Mouse (Mus musculus): ENCODE data around the gene Tex45. TPM values are rescaled to one million over a fixed set of nuclear protein-coding genes. Genes with fewer than 3 reads are reported as not detected.

Tex45 gene
- polyA plus RNA-seq, 1 experiment from 2014 or later = 0.10 TPM

DNA sequence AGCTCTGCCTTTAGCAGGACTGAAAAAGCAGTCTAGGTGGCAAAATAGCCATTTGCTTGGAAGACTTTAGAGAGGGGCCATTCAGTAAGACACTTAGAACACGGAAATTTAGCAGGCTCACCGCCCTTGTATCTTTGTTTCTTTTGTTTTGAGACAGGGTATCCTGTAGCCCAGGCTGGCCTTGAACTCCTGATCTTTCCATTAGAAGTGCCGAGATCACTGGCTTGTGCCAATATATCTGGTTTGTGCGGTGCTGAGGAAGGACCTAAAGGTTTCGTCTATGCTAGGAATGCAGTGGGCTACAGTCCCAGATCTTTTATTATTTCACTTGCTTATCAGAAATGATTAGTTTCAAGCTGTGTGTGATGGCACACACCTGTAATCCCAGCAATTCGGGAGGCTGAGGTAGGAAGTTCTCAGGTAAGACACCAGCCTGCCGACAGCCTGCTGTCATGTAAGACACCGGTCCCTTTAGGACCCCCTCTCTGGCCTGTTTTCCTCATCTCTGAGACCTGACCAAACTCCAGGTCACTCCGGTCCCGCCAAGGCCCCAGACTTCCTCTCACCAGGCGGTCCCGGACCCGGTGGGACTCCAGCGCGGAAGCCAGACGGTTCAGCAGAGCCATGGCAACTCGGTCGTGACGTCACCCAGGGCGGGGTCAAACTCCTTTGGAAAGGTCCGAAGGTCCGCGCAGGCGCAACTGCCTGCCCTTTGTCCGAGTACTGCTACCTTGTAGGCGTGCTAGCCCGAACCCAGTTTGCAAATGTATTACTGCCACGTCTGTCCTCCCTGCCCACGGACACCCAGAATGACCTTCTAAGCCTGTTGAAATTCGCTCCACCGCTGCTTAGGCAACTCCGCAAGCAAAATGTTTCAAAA lies 3.4 kb upstream of the Tex45 start, which contains the start of gene Pex11g:
Gene Pex11g (minus strand): TSS at position 675 of the 880 bp plus-strand sequence.
- Histone ChIP-seq H3K27me3 (replicated peaks; ENCODE audit: low read depth, poor library complexity, severe bottlenecking) (no peaks in the 10 kb centered on the region), H3K4me1 (peaks cover 9% of the 10 kb centered on the region), H3K4me3 (peak within 1 kb of the TSS; percentile 58), H3K9me3 (no peaks in the 10 kb centered on the region), H3K36me3 (replicated peaks) (no peaks in the 10 kb centered on the region), H3K27ac (replicated peaks) (peak within 1 kb of the TSS; percentile 94)
- peak; percentile 98 for DNase-seq (ENCODE audit: low spot score)
- WGBS = 8% methylated on average over 32 of the region's 32 CpGs

DNA sequence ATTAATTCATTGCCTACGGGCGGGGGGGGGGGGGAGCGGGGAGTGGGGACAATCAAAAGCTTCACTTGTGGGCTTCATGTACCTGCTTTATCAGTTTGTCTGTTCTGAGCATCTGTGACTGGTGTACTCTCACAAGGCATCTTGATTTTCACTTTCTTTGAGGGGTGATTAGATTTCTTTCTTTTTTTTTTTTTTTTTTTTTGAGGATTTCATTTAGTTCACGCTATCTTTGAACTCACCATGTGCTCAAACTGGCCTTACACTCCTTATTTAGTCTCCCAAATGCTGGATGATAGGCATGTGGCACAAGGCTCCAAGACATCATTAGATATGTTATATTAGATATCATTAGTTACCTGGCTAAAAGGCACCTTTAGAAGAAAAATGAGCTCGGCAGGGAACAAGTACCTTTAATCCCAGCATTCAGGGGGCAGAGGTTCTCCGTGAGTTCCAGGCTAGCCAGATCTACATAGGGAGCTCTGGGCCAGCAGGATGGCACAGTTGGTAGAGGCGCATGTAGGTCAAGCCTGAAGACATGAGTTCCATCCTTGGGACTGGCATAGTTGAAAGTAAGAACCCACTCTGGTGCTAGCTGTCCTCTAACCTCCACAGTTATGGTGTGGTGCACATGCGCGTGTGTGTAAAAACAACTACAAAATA lies 2.6 kb upstream of the Tex45 start:
- Histone ChIP-seq H3K27ac (replicated peaks) (peak overlapping the region; percentile 94), H3K9me3 (no peaks in the 10 kb centered on the region), H3K36me3 (replicated peaks) (no peaks in the 10 kb centered on the region), H3K4me3 (peak overlapping the region; percentile 58), H3K27me3 (replicated peaks; ENCODE audit: low read depth, poor library complexity, severe bottlenecking) (no peaks in the 10 kb centered on the region), H3K4me1 (peaks cover 9% of the 10 kb centered on the region)
- DNase-seq (ENCODE audit: low spot score) = peak; percentile 21
- WGBS = 54% methylated on average over 9 of the region's 9 CpGs

DNA sequence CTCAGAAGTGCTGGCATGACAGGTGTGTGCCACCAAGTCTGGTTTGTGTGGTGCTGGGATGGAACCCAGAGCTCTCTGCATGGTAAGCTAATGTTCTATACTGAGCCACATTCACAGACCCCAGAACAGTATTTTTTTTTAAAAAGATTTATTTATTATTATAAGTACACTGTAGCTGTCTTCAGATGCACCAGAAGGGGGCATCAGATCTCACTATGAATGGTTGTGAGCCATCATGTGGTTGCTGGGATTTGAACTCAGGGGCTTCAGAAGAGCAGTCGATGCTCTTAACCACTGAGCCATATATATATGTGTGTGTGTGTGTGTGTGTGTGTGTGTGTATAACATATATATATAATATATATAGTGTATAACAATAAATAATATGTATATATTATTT lies 1.8 kb upstream of the Tex45 start:
- no peaks in the 10 kb centered on the region for H3K36me3 ChIP-seq (replicated peaks)
- no peak for DNase-seq (ENCODE audit: low spot score)

DNA sequence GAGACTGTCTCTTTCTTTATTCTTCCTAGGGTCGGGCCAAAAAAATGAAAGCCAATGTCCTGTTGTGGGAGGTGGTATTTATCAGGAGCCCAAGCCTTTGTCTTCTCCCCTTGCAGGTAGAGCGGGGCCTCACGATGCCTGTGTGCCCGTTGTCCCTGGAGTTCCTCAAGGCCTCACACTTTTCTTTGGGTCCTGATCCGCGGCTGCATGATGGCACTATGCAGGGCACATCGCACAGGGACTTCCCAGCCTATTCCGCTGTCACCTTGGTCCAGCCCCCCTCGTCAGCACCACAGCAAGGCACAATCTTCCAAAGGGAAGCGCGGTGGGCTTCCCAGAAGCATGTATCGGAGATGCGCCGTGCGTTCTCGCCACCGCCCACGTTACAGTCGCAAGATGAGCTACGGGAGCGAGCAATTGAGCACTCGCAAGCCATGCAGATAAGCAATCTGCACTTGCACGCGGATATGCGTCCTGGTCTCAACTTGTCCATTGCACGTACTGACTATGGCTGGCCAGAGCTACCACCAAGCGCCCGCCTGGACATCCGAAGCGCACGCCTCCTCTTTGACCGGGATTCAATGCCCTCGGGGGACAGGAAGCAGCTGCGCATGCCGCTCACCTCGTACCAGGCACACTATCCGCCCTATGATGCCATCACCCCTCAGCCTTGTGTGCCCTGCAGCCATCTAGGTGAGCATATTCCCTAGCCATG lies 5.2 kb downstream of the Tex45 start:
- H3K36me3 ChIP-seq (replicated peaks) = no peaks in the 10 kb centered on the region
- DNase-seq (ENCODE audit: low spot score) = peak; percentile 52
- 25% methylated on average over 37 of the region's 37 CpGs for WGBS
- H3K27me3 ChIP-seq (replicated peaks; ENCODE audit: low read depth, poor library complexity, severe bottlenecking) = peaks cover 32% of the 10 kb centered on the region
- H3K4me3 ChIP-seq = peak overlapping the region; percentile 49
- no peaks in the 10 kb centered on the region for H3K9me3 ChIP-seq
- H3K27ac ChIP-seq (replicated peaks) = no peak overlapping the region
- peaks cover 8% of the 10 kb centered on the region for H3K4me1 ChIP-seq

More for the DNA sequence above, 1.8 kb upstream of the Tex45 start:
- Histone ChIP-seq H3K4me1 (peaks cover 9% of the 10 kb centered on the region), H3K4me3 (no peak overlapping the region), H3K9me3 (no peaks in the 10 kb centered on the region), H3K27ac (replicated peaks) (no peak overlapping the region), H3K27me3 (replicated peaks; ENCODE audit: low read depth, poor library complexity, severe bottlenecking) (no peaks in the 10 kb centered on the region)
- WGBS = 89% methylated on average over 1 of the region's 1 CpGs

DNA sequence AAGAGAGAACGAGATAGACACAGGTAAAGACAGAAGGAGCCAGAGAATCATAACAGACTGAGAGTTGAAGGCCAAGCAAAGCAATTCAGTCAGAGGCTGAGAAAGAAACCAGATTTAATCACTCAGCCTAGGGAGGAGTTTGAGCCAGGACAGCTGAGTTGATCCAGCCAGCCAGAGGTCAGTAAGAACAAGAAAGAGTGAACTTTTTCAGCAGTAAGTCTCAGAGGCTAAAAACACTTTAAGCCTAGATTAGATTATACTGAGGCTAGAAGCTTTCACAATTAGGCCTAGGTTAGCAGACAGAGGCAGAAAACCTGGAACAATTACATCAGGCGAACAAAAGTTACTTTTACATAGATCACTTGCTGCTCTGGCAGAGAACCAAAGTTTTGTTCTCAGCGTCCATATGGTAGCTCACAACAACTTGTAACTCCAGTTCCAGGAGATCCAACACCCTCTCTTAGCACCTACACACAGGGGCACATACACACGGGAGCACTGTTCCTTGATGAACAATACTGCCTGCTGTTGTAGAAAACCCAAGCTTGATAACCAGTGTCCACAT lies 9.6 kb downstream of the Tex45 start:
- WGBS = 80% methylated on average over 4 of the region's 4 CpGs
- Histone ChIP-seq H3K4me3 (no peak overlapping the region), H3K36me3 (replicated peaks) (no peaks in the 10 kb centered on the region), H3K9me3 (no peaks in the 10 kb centered on the region), H3K4me1 (peaks cover 8% of the 10 kb centered on the region), H3K27me3 (replicated peaks; ENCODE audit: low read depth, poor library complexity, severe bottlenecking) (peaks cover 27% of the 10 kb centered on the region), H3K27ac (replicated peaks) (no peak overlapping the region)
- no peak for DNase-seq (ENCODE audit: low spot score)

DNA sequence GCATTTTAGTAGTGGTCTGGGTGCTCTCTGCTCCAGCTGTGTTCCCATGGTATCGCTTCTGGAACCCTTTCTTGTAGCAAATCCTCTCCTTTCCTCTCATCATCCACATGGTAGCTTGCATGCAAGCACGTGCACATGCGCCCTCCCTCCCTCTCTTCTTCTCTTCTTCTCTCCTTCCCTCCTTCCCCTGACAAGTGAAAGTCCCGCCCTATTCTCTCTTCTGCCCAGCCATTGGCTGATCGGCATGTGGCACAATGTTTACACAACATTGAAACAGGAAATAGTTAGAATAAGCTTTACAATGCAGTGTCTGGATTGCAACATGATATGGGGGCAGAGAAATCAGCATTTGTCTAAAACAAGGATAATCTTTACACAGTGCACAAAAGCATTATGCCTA lies 10.9 kb downstream of the Tex45 start:
- WGBS = 62% methylated on average over 5 of the region's 5 CpGs
- Histone ChIP-seq H3K9me3 (no peaks in the 10 kb centered on the region), H3K27me3 (replicated peaks; ENCODE audit: low read depth, poor library complexity, severe bottlenecking) (peaks cover 14% of the 10 kb centered on the region), H3K27ac (replicated peaks) (no peak overlapping the region), H3K4me3 (no peak overlapping the region), H3K36me3 (replicated peaks) (no peaks in the 10 kb centered on the region), H3K4me1 (no peaks in the 10 kb centered on the region)
- DNase-seq (ENCODE audit: low spot score) = no peak

DNA sequence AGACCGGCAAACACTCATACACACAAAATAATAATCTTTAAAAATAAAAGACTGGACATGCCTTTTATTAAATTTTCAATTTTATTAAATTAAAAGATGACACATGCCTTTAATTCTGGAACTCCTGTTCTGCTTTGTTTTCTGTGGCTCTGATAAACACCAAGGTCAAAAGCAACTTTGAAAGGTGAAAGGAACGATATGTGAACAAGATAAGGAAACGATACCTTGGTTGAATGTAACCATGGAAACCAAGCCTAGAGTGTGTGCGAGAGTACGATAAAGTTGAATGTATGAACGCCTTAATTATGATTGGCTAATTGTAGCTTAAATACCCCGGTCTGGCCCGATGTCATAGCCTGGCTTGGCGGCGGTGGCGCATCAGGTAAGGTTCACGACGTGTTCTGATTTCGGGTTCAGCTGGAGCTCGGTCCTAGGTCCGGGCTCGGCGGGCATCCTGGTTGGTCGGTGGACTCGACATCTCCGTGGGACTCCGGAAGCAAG lies 11.6 kb downstream of the Tex45 start:
- Histone ChIP-seq H3K4me1 (no peaks in the 10 kb centered on the region), H3K27me3 (replicated peaks; ENCODE audit: low read depth, poor library complexity, severe bottlenecking) (peaks cover 8% of the 10 kb centered on the region), H3K36me3 (replicated peaks) (no peaks in the 10 kb centered on the region), H3K4me3 (no peak overlapping the region), H3K9me3 (no peaks in the 10 kb centered on the region), H3K27ac (replicated peaks) (no peak overlapping the region)
- whole genome bisulfite sequencing = 90% methylated on average over 22 of the region's 22 CpGs
- DNase-seq (ENCODE audit: low spot score) = no peak

DNA sequence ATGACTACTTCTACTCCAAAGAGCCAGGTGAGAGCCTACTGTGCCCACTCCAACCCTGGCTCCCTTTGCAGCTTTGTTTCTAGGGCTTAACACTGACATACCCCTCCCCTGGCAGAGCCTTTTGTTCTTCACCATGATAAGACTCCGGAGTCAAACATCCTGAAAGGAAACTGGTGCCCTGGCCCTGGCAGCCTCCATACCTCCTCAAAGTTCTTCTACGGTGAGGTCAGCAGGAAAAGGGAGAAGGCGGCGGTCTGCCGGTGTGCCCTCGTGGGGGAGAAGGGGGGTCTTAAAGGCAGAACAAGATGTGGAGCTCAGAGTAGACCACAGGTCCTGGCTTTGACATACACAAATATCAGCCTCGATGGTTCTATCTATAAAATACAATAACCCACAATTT lies 12.9 kb downstream of the Tex45 start:
- Histone ChIP-seq H3K4me3 (no peak overlapping the region), H3K9me3 (no peaks in the 10 kb centered on the region), H3K4me1 (no peaks in the 10 kb centered on the region), H3K27ac (replicated peaks) (no peak overlapping the region), H3K36me3 (replicated peaks) (no peaks in the 10 kb centered on the region), H3K27me3 (replicated peaks; ENCODE audit: low read depth, poor library complexity, severe bottlenecking) (no peaks in the 10 kb centered on the region)
- 81% methylated on average over 7 of the region's 7 CpGs for WGBS
- DNase-seq (ENCODE audit: low spot score) = no peak

DNA sequence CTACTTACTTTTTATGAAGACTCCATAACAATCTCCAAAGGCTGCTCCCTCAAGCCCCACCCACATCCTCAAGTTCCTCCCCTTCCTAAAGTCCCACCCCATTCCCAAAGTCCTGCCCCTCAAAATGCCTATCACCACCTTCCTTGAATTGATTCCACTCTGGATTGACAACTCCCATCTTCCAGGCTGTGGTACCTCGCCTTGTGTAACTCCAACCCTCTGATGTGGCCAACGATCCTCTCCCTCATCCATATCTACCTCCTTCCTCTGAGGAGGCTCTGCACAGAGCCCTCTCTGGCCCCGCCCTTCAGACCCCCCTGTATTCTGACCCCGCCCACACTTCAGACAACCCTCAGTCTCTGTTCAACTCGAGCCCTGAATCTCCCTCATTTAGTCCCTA lies 14.5 kb downstream of the Tex45 start:
- Histone ChIP-seq H3K9me3 (no peaks in the 10 kb centered on the region), H3K36me3 (replicated peaks) (no peaks in the 10 kb centered on the region), H3K4me3 (no peak overlapping the region), H3K27me3 (replicated peaks; ENCODE audit: low read depth, poor library complexity, severe bottlenecking) (no peaks in the 10 kb centered on the region), H3K4me1 (no peaks in the 10 kb centered on the region), H3K27ac (replicated peaks) (no peak overlapping the region)
- WGBS = 24% methylated on average over 5 of the region's 5 CpGs
- DNase-seq (ENCODE audit: low spot score) = no peak

DNA sequence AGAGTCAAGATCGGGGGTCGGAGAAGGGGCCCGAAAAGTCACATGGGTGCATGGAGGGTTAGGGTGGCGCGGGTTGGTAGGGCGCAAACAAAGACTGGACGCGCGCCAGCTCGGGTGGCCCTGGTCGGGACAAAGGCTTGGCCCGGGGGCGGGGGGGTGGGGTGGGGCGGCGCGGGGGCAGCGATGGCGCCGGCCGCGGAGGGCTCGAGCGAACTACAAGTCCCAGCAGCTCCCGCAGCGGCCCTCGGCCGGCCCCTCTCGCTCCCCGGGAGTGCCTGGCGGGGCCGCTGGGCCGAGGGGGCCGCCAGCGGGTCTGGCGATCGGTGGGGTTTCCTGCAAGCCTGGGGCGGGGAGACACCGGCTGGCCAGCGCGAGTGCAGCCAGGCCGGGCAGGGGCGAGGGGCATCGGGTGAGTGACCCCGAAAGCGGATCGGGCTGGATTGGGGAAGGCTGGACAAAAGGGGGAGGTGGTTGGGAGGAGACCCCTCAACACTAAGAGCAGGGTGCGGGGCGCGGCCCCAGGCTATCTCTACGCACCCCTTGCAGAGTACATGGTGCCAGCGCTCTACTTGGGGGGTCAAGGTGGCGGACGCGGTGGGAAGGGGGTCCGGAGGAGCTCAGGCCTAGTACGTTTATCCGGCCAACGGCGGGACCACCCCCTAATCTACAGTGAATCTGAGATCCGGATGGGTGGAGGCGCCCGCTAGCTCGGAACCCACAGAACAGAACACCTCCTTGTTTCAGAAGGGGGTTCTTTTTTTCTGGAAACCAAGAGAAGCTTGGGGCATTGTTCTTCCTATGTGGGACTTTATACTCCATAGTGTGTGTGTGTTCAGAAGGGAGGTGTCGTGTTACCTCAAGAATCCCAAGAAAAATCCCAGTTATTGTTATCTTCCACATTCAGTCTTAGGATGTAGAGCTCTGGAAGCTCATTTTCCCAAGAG lies 22.5 kb downstream of the Tex45 start, which contains the start of gene Zfp358:
Gene Zfp358 (plus strand): TSS at position 238 of the 944 bp plus-strand sequence.
- Histone ChIP-seq H3K36me3 (replicated peaks) (peaks cover 42% of the 10 kb centered on the region), H3K4me1 (peaks cover 18% of the 10 kb centered on the region), H3K9me3 (peaks cover 24% of the 10 kb centered on the region), H3K4me3 (peak within 1 kb of the TSS; percentile 75), H3K27me3 (replicated peaks; ENCODE audit: low read depth, poor library complexity, severe bottlenecking) (no peaks in the 10 kb centered on the region), H3K27ac (replicated peaks) (peak within 1 kb of the TSS; percentile 99)
- DNase-seq (ENCODE audit: low spot score) = peak; percentile 92
- under 1% methylated on average over 63 of the region's 64 CpGs for WGBS

DNA sequence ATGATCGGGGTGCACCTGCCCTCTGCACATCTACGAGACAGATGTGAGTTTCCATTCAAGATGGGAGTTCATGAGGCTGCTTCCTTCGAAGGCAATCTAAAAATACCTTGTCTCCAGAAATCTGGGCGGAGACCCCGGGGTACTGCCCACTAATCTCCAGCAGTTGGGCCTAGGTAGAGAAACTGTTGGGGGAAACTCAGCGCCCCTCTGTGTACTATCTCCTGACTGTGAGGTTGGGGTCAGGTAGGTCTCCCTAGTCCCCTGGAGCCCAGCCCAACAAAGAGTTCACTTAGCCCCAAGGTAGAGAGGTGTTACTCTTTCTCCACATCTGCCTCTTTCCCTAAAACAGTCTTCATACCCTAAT lies 23.2 kb downstream of the Tex45 start:
- H3K9me3 ChIP-seq = peaks cover 24% of the 10 kb centered on the region
- H3K27me3 ChIP-seq (replicated peaks; ENCODE audit: low read depth, poor library complexity, severe bottlenecking) = no peaks in the 10 kb centered on the region
- peak; percentile 42 for DNase-seq (ENCODE audit: low spot score)
- peak overlapping the region; percentile 99 for H3K27ac ChIP-seq (replicated peaks)
- 52% methylated on average over 6 of the region's 6 CpGs for WGBS
- peaks cover 18% of the 10 kb centered on the region for H3K4me1 ChIP-seq
- peaks cover 47% of the 10 kb centered on the region for H3K36me3 ChIP-seq (replicated peaks)
- peak overlapping the region; percentile 75 for H3K4me3 ChIP-seq
